Mouse (Mus musculus): ENCODE data around the gene Camkmt.

The Camkmt gene

GRCm38 (mm10) chr17:85493521-85493920, 403.2 kb downstream of the Camkmt start:
- DNase-seq (ENCODE audit: low spot score in 2 of 2), result no peak

GRCm38 (mm10) chr17:85495012-85495754, 404.8 kb downstream of the Camkmt start:
- DNase-seq (ENCODE audit: low spot score in 2 of 2), result no peak

GRCm38 (mm10) chr17:85495871-85496270, 405.5 kb downstream of the Camkmt start:
- DNase-seq (ENCODE audit: low spot score in 2 of 2), result no peak

- no peak for DNase-seq (ENCODE audit: low spot score in 2 of 2)
Observed at GRCm38 (mm10) chr17:85504888-85505287, 414.5 kb downstream of the Camkmt start.

GRCm38 (mm10) chr17:85506206-85507088, 416.1 kb downstream of the Camkmt start:
- DNase-seq (ENCODE audit: low spot score in 2 of 2), result no peak

- no peak for DNase-seq (ENCODE audit: low spot score in 2 of 2)
Observed at GRCm38 (mm10) chr17:85507089-85507460, 416.7 kb downstream of the Camkmt start.

Measured in heart, adult 9 months (tissue).